Mouse (Mus musculus) erythroblast, embryonic 14.5 days (primary cell): Measurements from ENCODE around the gene Snx20. TPM values are rescaled to one million over a fixed set of nuclear protein-coding genes. Genes with fewer than 3 reads are reported as not detected.

Source experiments
- H3K27me3 ChIP-seq: 2 replicates; pipeline ENCODE4 v1.6.1; 2012; ENCODE audit warnings: inconsistent platforms; ENCODE audit not compliant: control insufficient read depth
- H3K36me3 ChIP-seq: 2 replicates; pipeline ENCODE4 v1.6.1; 2012; ENCODE audit warnings: mild to moderate bottlenecking, inconsistent platforms; ENCODE audit not compliant: control insufficient read depth
- H3K4me1 ChIP-seq: 2 replicates; pipeline ENCODE4 v1.6.1; 2012; ENCODE audit warnings: inconsistent platforms; ENCODE audit not compliant: control insufficient read depth
- H3K4me3 ChIP-seq: replicated peaks from 2 replicates; pipeline ENCODE3; 2012; ENCODE audit warnings: moderate library complexity, mild to moderate bottlenecking, inconsistent platforms
- H3K9me3 ChIP-seq: 2 replicates; pipeline ENCODE4 v1.6.1; 2012; ENCODE audit warnings: low read length, inconsistent platforms, mixed read lengths; ENCODE audit not compliant: control insufficient read depth
- GATA1 ChIP-seq: IDR thresholded peaks from 2 replicates; pipeline ENCODE4 v1.6.1; 2012; ENCODE audit warnings: low read length, inconsistent platforms, mixed read lengths
- TAL1 ChIP-seq: IDR thresholded peaks from 3 replicates; pipeline ENCODE4 v1.6.1; 2012; ENCODE audit warnings: low read length, inconsistent platforms, mixed read lengths
- polyA plus RNA-seq: library from polyadenylated mRNA; stranded (reverse); fragments of >175 nt; gene quantifications from 2 replicates; pipeline ENCODE4 v1.2.3, GENCODE M21; 2012

Snx20 gene
- polyA plus RNA-seq, 1 experiment, result 0.09 TPM

- Histone ChIP-seq H3K27me3 (peaks cover 22% of the 10 kb centered on the region), H3K4me3 (peak overlapping the region; percentile 41), H3K36me3 (no peaks in the 10 kb centered on the region), H3K9me3 (no peaks in the 10 kb centered on the region), H3K4me1 (peaks cover 7% of the 10 kb centered on the region)
- no peak for TF ChIP-seq GATA1
- no peak for TF ChIP-seq TAL1
Observed at GRCm38 (mm10) chr8:88627265-88627991, 8.5 kb downstream of the Snx20 start.

- Histone ChIP-seq H3K9me3 (no peaks in the 10 kb centered on the region), H3K27me3 (peaks cover 22% of the 10 kb centered on the region), H3K4me3 (peak overlapping the region; percentile 41), H3K4me1 (peaks cover 7% of the 10 kb centered on the region), H3K36me3 (no peaks in the 10 kb centered on the region)
- TF ChIP-seq TAL1 (no peak), GATA1 (no peak)
Observed at GRCm38 (mm10) chr8:88626940-88627264, 9.0 kb downstream of the Snx20 start.

- H3K36me3 ChIP-seq, result no peaks in the 10 kb centered on the region
- no peaks in the 10 kb centered on the region for H3K9me3 ChIP-seq
- TF ChIP-seq GATA1 (no peak), TAL1 (no peak)
- peaks cover 7% of the 10 kb centered on the region for H3K4me1 ChIP-seq
- H3K27me3 ChIP-seq, result peaks cover 22% of the 10 kb centered on the region
- H3K4me3 ChIP-seq, result no peak overlapping the region
Observed at GRCm38 (mm10) chr8:88626433-88626832, 9.5 kb downstream of the Snx20 start.

GRCm38 (mm10) chr8:88624276-88624675 is 11.7 kb downstream of the Snx20 start:
- TF ChIP-seq TAL1, result no peak
- Histone ChIP-seq H3K27me3 (peaks cover 22% of the 10 kb centered on the region), H3K9me3 (no peaks in the 10 kb centered on the region), H3K36me3 (no peaks in the 10 kb centered on the region), H3K4me3 (no peak overlapping the region), H3K4me1 (peaks cover 3% of the 10 kb centered on the region; the same call in 1 of the 2 replicates)

GRCm38 (mm10) chr8:88623351-88623750 is 12.6 kb downstream of the Snx20 start:
- TF ChIP-seq TAL1 (no peak), GATA1 (no peak)
- no peaks in the 10 kb centered on the region for H3K36me3 ChIP-seq
- peaks cover 25% of the 10 kb centered on the region for H3K27me3 ChIP-seq
- peaks cover 3% of the 10 kb centered on the region; the same call in 1 of the 2 replicates for H3K4me1 ChIP-seq
- H3K9me3 ChIP-seq, result no peaks in the 10 kb centered on the region
- no peak overlapping the region for H3K4me3 ChIP-seq

- Histone ChIP-seq H3K4me1 (no peaks in the 10 kb centered on the region), H3K36me3 (no peaks in the 10 kb centered on the region), H3K9me3 (no peaks in the 10 kb centered on the region), H3K27me3 (peaks cover 7% of the 10 kb centered on the region), H3K4me3 (no peak overlapping the region)
- no peak for TF ChIP-seq GATA1
- TF ChIP-seq TAL1, result no peak
Observed at GRCm38 (mm10) chr8:88621408-88621807, 14.5 kb downstream of the Snx20 start.

GRCm38 (mm10) chr8:88620931-88621330 is 15.0 kb downstream of the Snx20 start:
- Histone ChIP-seq H3K9me3 (no peaks in the 10 kb centered on the region), H3K4me1 (no peaks in the 10 kb centered on the region), H3K4me3 (no peak overlapping the region), H3K27me3 (peaks cover 6% of the 10 kb centered on the region), H3K36me3 (no peaks in the 10 kb centered on the region)
- no peak for TF ChIP-seq TAL1
- no peak for TF ChIP-seq GATA1

- TF ChIP-seq GATA1 (no peak), TAL1 (no peak)
- peaks cover 6% of the 10 kb centered on the region for H3K27me3 ChIP-seq
- H3K4me1 ChIP-seq, result no peaks in the 10 kb centered on the region
- no peaks in the 10 kb centered on the region for H3K36me3 ChIP-seq
- H3K4me3 ChIP-seq, result no peak overlapping the region
- no peaks in the 10 kb centered on the region for H3K9me3 ChIP-seq
Observed at GRCm38 (mm10) chr8:88619513-88619912, 16.4 kb downstream of the Snx20 start.

GRCm38 (mm10) chr8:88618612-88619011 is 17.3 kb downstream of the Snx20 start:
- TF ChIP-seq TAL1, result no peak
- TF ChIP-seq GATA1, result no peak
- Histone ChIP-seq H3K36me3 (no peaks in the 10 kb centered on the region), H3K4me1 (no peaks in the 10 kb centered on the region), H3K4me3 (no peak overlapping the region), H3K27me3 (peaks cover 6% of the 10 kb centered on the region), H3K9me3 (no peaks in the 10 kb centered on the region)

GRCm38 (mm10) chr8:88614981-88615380 is 20.9 kb downstream of the Snx20 start:
- H3K4me1 ChIP-seq, result no peaks in the 10 kb centered on the region
- H3K4me3 ChIP-seq, result no peak overlapping the region
- H3K36me3 ChIP-seq, result no peaks in the 10 kb centered on the region
- TF ChIP-seq TAL1, result no peak
- TF ChIP-seq GATA1, result no peak
- no peaks in the 10 kb centered on the region for H3K9me3 ChIP-seq
- peaks cover 6% of the 10 kb centered on the region for H3K27me3 ChIP-seq
